Mouse (Mus musculus): Measurements from ENCODE around the gene Errfi1.

Errfi1 gene

GRCm38 (mm10) chr4:150853680-150854461 is at the start of gene Errfi1:
Gene Errfi1, plus strand, starts transcription at chr4:150853919.
- DNase-seq = peak; percentile 74

DNA sequence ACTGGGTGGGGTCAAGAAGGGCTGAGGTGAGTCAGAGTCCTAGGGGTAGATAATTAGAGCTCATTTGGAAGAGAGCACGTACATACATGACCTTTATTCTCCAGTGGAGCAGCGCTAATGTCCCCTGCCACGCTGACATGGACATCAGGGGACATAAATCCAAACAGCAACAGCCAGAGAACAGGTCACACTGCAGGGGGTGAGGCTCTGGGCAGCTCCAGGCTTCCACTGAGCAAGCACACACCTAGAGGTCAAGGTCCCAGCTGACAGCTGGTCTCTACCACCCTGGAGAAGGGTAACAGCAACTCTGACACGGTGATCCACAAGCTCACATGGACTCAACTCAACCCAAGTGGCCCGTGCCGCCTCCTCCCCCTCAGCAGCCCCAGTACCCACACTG is 49.5 kb upstream of the Errfi1 start:
- no peak for DNase-seq

- DNase-seq = no peak
These were observed 45.8 kb upstream of the Errfi1 start for GRCm38 (mm10) chr4:150807727-150808470.

- DNase-seq = no peak
These were observed 45.3 kb upstream of the Errfi1 start for GRCm38 (mm10) chr4:150808471-150808847.

DNA sequence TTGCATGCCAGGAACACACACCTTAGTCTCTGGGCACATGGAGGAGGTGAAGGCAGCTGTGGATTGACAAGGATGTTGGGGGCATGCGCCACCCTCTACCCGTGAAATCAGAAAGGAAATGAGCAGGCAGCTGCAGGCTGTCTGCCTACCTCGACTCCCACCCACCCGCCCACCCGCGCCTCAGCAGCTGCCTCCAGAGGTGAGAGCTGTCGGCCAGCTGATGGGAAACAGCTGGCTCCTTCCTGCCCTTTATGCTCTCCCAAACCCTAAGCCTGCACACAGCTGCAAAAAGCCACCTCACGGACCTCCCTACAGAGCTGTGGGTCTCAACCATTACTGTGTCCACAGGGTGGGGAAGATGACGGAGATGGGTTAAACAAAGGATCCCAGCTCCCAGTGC is 44.4 kb upstream of the Errfi1 start:
- DNase-seq = peak; percentile 65

DNA sequence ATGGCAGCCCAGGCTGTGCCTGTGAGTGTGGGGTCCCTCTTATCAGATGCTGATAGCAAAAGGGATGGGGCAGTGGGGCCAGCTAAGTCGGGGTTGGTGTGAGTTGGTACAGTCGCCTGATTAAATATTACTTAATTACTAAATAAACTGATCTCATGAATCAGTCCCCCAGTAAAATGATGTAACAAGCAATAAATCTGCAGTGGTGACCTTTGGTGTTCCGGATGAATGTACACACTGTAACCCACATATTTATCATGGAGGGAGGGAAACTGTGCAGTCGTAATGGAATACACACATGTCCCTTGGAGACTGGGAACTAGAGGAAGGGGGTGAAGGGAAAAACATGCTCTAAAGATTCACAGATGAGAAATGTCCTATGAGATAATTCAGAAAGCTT is 38.6 kb upstream of the Errfi1 start:
- DNase-seq = no peak

DNA sequence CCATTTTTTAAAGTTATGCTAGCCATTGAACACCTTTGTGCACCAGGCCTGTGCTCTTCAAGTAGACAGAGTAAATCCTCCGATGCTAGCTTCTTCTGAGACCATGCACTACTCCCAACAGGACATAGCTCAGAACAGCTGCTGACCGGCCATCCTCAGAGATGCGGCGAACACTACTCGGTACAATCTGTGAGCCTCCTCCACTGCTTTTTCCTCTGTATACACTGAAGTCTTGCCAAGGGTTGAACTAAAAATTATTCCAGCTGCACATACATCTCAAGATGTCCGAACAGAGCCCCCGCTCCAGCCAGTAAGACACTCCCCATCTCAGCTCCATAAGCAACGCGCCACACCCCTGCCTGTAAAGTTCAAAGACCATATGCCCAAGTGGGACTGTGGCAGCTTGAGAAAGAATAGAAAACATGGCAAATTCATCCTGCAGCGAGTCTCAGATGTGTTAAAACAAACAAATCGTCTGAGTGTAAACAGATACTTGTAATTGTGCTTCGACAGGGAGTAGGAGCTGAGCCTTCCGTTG is 37.2 kb upstream of the Errfi1 start:
- no peak for DNase-seq

GRCm38 (mm10) chr4:150819126-150819910 is 34.4 kb upstream of the Errfi1 start:
- DNase-seq = peak; percentile 77

- peak; percentile 53 for DNase-seq
These were observed 32.3 kb upstream of the Errfi1 start for GRCm38 (mm10) chr4:150821381-150821780.

DNA sequence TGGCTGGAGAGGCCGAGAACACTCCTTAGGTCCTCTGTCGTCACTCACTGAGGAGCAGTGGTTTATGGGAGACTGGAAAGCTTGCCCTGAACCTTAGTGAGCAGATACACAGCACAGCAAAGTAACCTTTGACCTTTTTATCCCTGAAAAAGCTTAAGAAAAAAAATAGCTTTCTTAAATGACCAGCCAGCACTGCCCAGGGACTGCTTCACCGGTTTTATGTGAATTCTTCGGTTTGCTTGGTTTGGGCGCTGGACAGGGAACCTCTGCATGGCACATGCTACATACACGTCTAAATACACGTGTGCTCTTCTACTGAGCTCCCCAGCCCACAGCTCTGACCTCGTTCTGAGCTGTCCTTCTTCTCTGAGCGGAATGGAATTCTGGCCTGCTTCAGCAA is 31.1 kb upstream of the Errfi1 start:
- no peak for DNase-seq

- DNase-seq = no peak
These were observed 29.9 kb upstream of the Errfi1 start for GRCm38 (mm10) chr4:150823614-150824480.

- peak; percentile 62 for DNase-seq
These were observed 28.8 kb upstream of the Errfi1 start for GRCm38 (mm10) chr4:150824877-150825276.

DNA sequence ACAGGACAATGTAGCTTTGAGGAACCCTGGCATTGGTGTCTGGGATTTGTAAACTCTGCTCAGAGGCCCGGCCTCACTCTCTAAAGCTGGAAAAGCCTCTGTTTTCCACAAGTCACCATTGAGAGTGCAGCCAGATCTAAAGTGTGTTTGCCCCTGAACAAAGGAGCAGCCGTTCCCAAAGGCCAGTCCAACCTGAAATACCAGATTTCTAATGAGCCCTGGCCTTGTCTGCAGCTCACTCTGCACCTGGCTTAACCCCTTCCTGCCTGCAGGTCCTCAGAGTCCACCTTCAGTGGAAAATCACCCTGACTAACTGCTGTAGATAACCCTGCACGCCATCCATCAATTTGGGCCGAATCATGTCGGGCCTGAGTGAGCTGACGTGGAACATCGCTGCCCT is 28.2 kb upstream of the Errfi1 start:
- peak; percentile 82 for DNase-seq

GRCm38 (mm10) chr4:150831321-150831720 is 22.4 kb upstream of the Errfi1 start:
- no peak for DNase-seq

DNA sequence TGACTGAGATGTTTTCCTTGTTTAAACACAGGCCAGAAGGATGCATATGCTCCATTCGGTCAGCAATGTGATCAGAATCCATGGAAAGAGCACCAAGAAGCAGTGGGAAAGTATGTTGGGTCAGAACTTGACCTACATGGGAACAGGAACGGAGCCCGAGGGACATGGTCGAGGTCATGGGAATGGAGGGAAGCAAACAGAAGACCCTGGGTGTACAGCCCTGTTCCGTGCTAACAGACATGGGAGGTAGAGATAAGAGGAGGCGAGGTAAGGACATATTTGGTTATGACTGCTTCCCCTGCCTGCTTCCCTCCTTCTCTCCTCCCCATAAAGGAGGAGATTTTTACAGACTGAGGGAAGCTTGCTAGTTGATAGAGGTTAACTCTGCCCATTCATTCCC is 21.8 kb upstream of the Errfi1 start:
- no peak for DNase-seq

DNA sequence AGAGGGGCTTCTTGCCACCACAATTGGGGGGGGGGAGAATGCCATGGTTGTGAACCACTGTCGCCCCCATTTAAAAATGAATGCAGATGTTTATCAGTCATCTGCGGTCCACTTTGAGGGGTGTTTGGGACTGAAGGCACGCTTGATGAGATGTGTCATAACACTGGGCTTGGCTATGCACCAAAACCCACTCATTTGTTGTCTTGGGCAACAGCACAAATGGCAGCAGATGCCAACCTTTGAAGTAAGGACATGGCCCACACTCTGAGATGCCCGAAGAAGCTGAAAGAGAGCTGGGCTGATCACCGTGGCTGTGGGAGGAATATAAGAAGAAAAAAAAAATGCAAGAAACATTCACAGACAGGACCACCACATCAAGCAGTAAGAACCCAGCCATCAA is 18.6 kb upstream of the Errfi1 start:
- peak; percentile 42 for DNase-seq

DNA sequence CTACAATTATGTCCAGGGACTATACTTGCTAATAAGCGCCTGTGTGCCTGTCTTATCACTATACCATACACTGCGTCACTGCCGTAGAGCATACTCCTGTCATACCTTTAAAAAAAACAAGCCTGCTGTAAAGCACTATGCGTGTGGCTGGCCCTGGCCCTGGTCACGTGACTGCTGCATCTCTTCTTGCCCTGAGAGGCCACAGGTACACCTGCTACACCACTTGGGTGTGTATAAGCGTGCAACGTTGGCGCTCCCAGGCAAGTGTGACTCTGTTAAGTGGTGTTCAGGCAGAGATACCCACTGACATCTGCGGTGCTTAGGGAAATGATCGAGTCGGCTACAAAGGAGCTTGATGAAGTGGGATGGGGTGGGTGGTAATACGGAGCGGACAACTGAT is 17.5 kb upstream of the Errfi1 start:
- DNase-seq = no peak

- no peak for DNase-seq
These were observed 16.8 kb upstream of the Errfi1 start for GRCm38 (mm10) chr4:150836961-150837360.

- DNase-seq = peak; percentile 78
These were observed 16.3 kb upstream of the Errfi1 start for GRCm38 (mm10) chr4:150837458-150837857.

GRCm38 (mm10) chr4:150842045-150842444 is 11.7 kb upstream of the Errfi1 start:
- no peak for DNase-seq

- DNase-seq = no peak
These were observed 10.5 kb upstream of the Errfi1 start for GRCm38 (mm10) chr4:150843181-150843580.

- no peak for DNase-seq
These were observed 7.4 kb upstream of the Errfi1 start for GRCm38 (mm10) chr4:150846316-150846715.

Data from lung, postnatal 10 days (tissue).